13 mouse cellular contexts compared by ENCODE assay signal in genomic region chr5:34105681-34106080, GRCm38 (mm10).
DNase-seq lines count a peak whose midpoint lies in the region; ATAC-seq and TF ChIP-seq lines count a peak whose summit lies in the region.
"Had no signal": no experiment of that assay in that cellular context is flagged by ENCODE, and none has a peak within 500 bp of the region (broad histone marks: within the 10 kb centered on the region; RNA-seq: fewer than 3 reads in every experiment).

No protein-coding gene starts in this region.

- ATAC-seq in forebrain, postnatal 0 days: no peak

- H3K4me3 ChIP-seq in forebrain, postnatal 0 days (ENCODE audit: low read depth, low read length): no peak overlapping the region
- H3K4me3 ChIP-seq: embryonic facial prominence, embryonic 13.5 days; hindbrain, embryonic 10.5 days; lung, embryonic 15.5 days had no signal

- no peaks in the 10 kb centered on the region for H3K9me3 ChIP-seq in forebrain, postnatal 0 days (ENCODE audit: low read length)
- H3K9me3 ChIP-seq: embryonic facial prominence, embryonic 13.5 days; hindbrain, embryonic 10.5 days; lung, embryonic 15.5 days had no signal

- H3K4me1 ChIP-seq in forebrain, postnatal 0 days (ENCODE audit: insufficient read depth): no peaks in the 10 kb centered on the region
- H3K4me1 ChIP-seq: embryonic facial prominence, embryonic 13.5 days; hindbrain, embryonic 10.5 days; lung, embryonic 15.5 days had no signal

- TF ChIP-seq CTCF in brain, embryonic 14.5 days (IDR thresholded peaks at IDR 0.05; ENCODE audit: borderline replicate concordance, extremely low read depth, insufficient read depth, insufficient read length): no peak
- no peak for TF ChIP-seq CTCF in forebrain, postnatal 0 days (IDR thresholded peaks at IDR 0.05; ENCODE audit: low read depth)

- no peaks in the 10 kb centered on the region for H3K27me3 ChIP-seq in forebrain, postnatal 0 days (ENCODE audit: insufficient read depth, low read length)
- H3K27me3 ChIP-seq: embryonic facial prominence, embryonic 13.5 days; lung, embryonic 15.5 days had no signal

- H3K36me3 ChIP-seq in forebrain, postnatal 0 days (ENCODE audit: insufficient read depth): no peaks in the 10 kb centered on the region
- H3K36me3 ChIP-seq: embryonic facial prominence, embryonic 13.5 days; hindbrain, embryonic 10.5 days; lung, embryonic 15.5 days had no signal

- peak; percentile 4 to 65 for DNase-seq in adrenal gland, adult (ENCODE audit: inconsistent age in 2 of 2, low spot score in 1 of 2)
- DNase-seq in adrenal gland, postnatal 4 days (ENCODE audit: low spot score in 2 of 2): no peak
- DNase-seq in layer of hippocampus, adult 9-10 months (ENCODE audit: low spot score): peak; percentile 15
- DNase-seq in layer of hippocampus, postnatal 14 days (ENCODE audit: low spot score in 2 of 2): no peak
- DNase-seq in brain, embryonic 14.5 days (ENCODE audit: low read depth): peak; percentile 15
- peak; percentile 49 for DNase-seq in lung, postnatal 36 days
- no peak for DNase-seq in forebrain, postnatal 0 days
- no peak for DNase-seq in spleen, adult 18-20 months
- DNase-seq: cerebellum, postnatal 10 days; thymus, adult 18-20 months had no signal

- TF ChIP-seq POLR2A in brain, embryonic 14.5 days (IDR thresholded peaks at IDR 0.05; ENCODE audit: borderline replicate concordance, extremely low read depth, insufficient read depth, insufficient read length, poor library complexity, severe bottlenecking): no peak

- H3K27ac ChIP-seq in forebrain, postnatal 0 days (ENCODE audit: low read depth, low read length): no peak overlapping the region
- H3K27ac ChIP-seq: embryonic facial prominence, embryonic 13.5 days; hindbrain, embryonic 10.5 days; lung, embryonic 15.5 days had no signal

- no peak overlapping the region for H3K4me2 ChIP-seq in forebrain, postnatal 0 days (ENCODE audit: low read depth)
- H3K4me2 ChIP-seq: embryonic facial prominence, embryonic 13.5 days; lung, embryonic 15.5 days had no signal

- 68% methylated on average over 1 of the region's 1 CpGs for WGBS in forebrain, postnatal 0 days

- no peak overlapping the region for H3K9ac ChIP-seq in forebrain, postnatal 0 days
- H3K9ac ChIP-seq: embryonic facial prominence, embryonic 13.5 days; lung, embryonic 15.5 days had no signal

Comparison
In these comparisons a context has a peak if more than half of its experiments do, and no peak if none do; other contexts are left out.
1. DNase-seq: peak in adrenal gland, adult (2 of 2), layer of hippocampus, adult 9-10 months (single experiment), brain, embryonic 14.5 days (single experiment) and lung, postnatal 36 days (single experiment); none in adrenal gland, postnatal 4 days (0 of 2), layer of hippocampus, postnatal 14 days (0 of 2), forebrain, postnatal 0 days (single experiment) and spleen, adult 18-20 months (0 of 2).